Mouse (Mus musculus): ENCODE measurements around the gene Ddx55.
"Not testable (repeated sequence)": the region's sequence is repeated elsewhere in the genome, so short reads cannot be mapped to it uniquely, and the experiment has no call there.

Ddx55 gene

GRCm38 (mm10) chr5:124539905-124540304 is 12.8 kb upstream of the Ddx55 start:
- DNase-seq: no peak

GRCm38 (mm10) chr5:124540383-124540786 is 12.3 kb upstream of the Ddx55 start, which contains the start of gene Tmed2:
Gene Tmed2 (plus strand): TSS chr5:124540695.
- peak; percentile 97 for DNase-seq

- peak; percentile 85 for DNase-seq
Measured at GRCm38 (mm10) chr5:124540905-124541601, 11.6 kb upstream of the Ddx55 start.

GRCm38 (mm10) chr5:124541602-124541973 is 11.1 kb upstream of the Ddx55 start:
- DNase-seq: no peak

- DNase-seq: not testable (repeated sequence)
Measured at GRCm38 (mm10) chr5:124550737-124551136, 1.9 kb upstream of the Ddx55 start.

- DNase-seq: not testable (repeated sequence)
Measured at GRCm38 (mm10) chr5:124551349-124552093, 1.1 kb upstream of the Ddx55 start.

GRCm38 (mm10) chr5:124552094-124552472 is 581 bp upstream of the Ddx55 start:
- DNase-seq: no peak

- DNase-seq: no peak
Measured at GRCm38 (mm10) chr5:124553607-124554006, 943 bp downstream of the Ddx55 start.

GRCm38 (mm10) chr5:124555145-124555544 is 2.5 kb downstream of the Ddx55 start:
- DNase-seq: peak; percentile 18

- DNase-seq: no peak
Measured at GRCm38 (mm10) chr5:124571068-124571467, 18.4 kb downstream of the Ddx55 start.

- no peak for DNase-seq
Measured at GRCm38 (mm10) chr5:124575467-124575866, 22.8 kb downstream of the Ddx55 start.

- DNase-seq: peak; percentile 94
Measured at GRCm38 (mm10) chr5:124578633-124579317, 26.1 kb downstream of the Ddx55 start, which contains the start of the genes Eif2b1 and Gtf2h3. Gene Eif2b1 (minus strand): TSS chr5:124579131. Gene Gtf2h3 (plus strand): TSS chr5:124579140.

GRCm38 (mm10) chr5:124582515-124582914 is 29.9 kb downstream of the Ddx55 start:
- DNase-seq: peak; percentile 11

- no peak for DNase-seq
Measured at GRCm38 (mm10) chr5:124592768-124593167, 40.1 kb downstream of the Ddx55 start.

- DNase-seq: peak; percentile 92
Measured at GRCm38 (mm10) chr5:124598224-124599174, 45.8 kb downstream of the Ddx55 start.

- DNase-seq: not testable (repeated sequence)
Measured at GRCm38 (mm10) chr5:124599726-124600125, 47.1 kb downstream of the Ddx55 start.

- peak; percentile 65 for DNase-seq
Measured at GRCm38 (mm10) chr5:124602349-124602748, 49.7 kb downstream of the Ddx55 start.

- no peak for DNase-seq
Measured at GRCm38 (mm10) chr5:124604296-124604695, 51.6 kb downstream of the Ddx55 start.

GRCm38 (mm10) chr5:124605041-124605622 is 52.5 kb downstream of the Ddx55 start:
- no peak for DNase-seq

GRCm38 (mm10) chr5:124610965-124611364 is 58.3 kb downstream of the Ddx55 start:
- no peak for DNase-seq

- no peak for DNase-seq
Measured at GRCm38 (mm10) chr5:124614709-124615108, 62.0 kb downstream of the Ddx55 start.

- DNase-seq: no peak
Measured at GRCm38 (mm10) chr5:124618711-124619110, 66.0 kb downstream of the Ddx55 start.

Data from kidney, adult 18-20 months (tissue).